Mouse (Mus musculus) thymus, adult 2 months (tissue): Measurements from ENCODE around the gene Lamb2. TPM values are rescaled to one million over a fixed set of nuclear protein-coding genes. Genes with fewer than 3 reads are reported as not detected.

Experiments
- DNase-seq: peaks from one replicate; pipeline ENCODE4 v3.0.0; 2021
- H3K27ac ChIP-seq: fragments of 200-500 bp; 2 replicates; pipeline ENCODE4 v1.5.1; 2012; ENCODE audit warnings: low read length, control low read depth; ENCODE audit not compliant: control insufficient read depth, insufficient read depth
- H3K27me3 ChIP-seq: fragments of 200-500 bp; 2 replicates; pipeline ENCODE4 v1.6.1; 2012; ENCODE audit warnings: mild to moderate bottlenecking, low read length, moderate library complexity, mixed read lengths; ENCODE audit not compliant: control insufficient read depth, insufficient read depth
- H3K36me3 ChIP-seq: fragments of 200-500 bp; 2 replicates; pipeline ENCODE4 v1.6.1; 2012; ENCODE audit warnings: mild to moderate bottlenecking, low read length, moderate library complexity; ENCODE audit not compliant: control insufficient read depth, insufficient read depth
- H3K4me1 ChIP-seq: fragments of 200-500 bp; replicated peaks from 2 replicates; pipeline ENCODE4 v1.6.1; 2012; ENCODE audit warnings: low read length; ENCODE audit not compliant: control insufficient read depth, insufficient read depth
- H3K4me3 ChIP-seq: fragments of 200-500 bp; 2 replicates; pipeline ENCODE4 v1.5.1; 2012; ENCODE audit warnings: mild to moderate bottlenecking, low read length, control low read depth, moderate library complexity; ENCODE audit not compliant: control insufficient read depth, insufficient read depth
- CTCF ChIP-seq: fragments of 200-500 bp; IDR thresholded peaks from 2 replicates; pipeline ENCODE4 v1.5.1; 2012; ENCODE audit warnings: mild to moderate bottlenecking, control low read depth, low read length, moderate library complexity, borderline replicate concordance; ENCODE audit not compliant: control insufficient read depth, poor library complexity, insufficient read depth; ENCODE audit errors: extremely low read depth
- POLR2A ChIP-seq: fragments of 200-500 bp; IDR thresholded peaks from 2 replicates; pipeline ENCODE4 v1.6.1; 2012; ENCODE audit warnings: mild to moderate bottlenecking, low read length, control low read depth, moderate library complexity; ENCODE audit not compliant: control insufficient read depth, poor library complexity, insufficient read depth; ENCODE audit errors: extremely low read depth
- WGBS: fragments of 180-500 bp; shearing (Covaris S2); methylation state at CpG from one replicate; pipeline ENCODE4 v1.1.7; 2018; 5-methylcytosine and 5-hydroxymethylcytosine counted together
- polyA plus RNA-seq: library from polyadenylated mRNA; depleted of rRNA; stranded (reverse); fragments of >200 nt; gene quantifications from 2 replicates; pipeline ENCODE4 v1.2.3, GENCODE M21; 2012

Gene Lamb2
- polyA plus RNA-seq, 1 experiment, result 33.7 TPM

DNA sequence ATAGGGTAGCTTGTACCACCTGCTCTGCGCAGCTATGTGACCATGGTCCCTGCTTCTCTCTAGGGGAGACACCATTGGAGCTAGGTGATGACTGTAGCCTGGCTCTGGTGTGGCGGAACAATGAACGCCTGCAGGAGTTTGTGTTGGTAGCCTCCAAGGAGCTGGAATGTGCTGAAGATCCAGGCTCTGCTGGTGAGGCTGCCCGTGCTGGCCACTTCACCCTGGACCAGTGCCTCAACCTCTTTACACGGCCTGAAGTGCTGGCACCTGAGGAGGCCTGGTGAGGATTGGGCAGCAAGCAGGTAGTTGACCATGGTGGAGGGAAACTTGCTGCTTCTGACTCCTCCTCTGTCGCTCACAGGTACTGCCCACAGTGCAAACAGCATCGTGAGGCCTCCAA, 19.7 kb downstream of the Lamb2 start:
- no peak overlapping the region for H3K4me3 ChIP-seq
- H3K27me3 ChIP-seq, result no peaks in the 10 kb centered on the region
- H3K36me3 ChIP-seq, result peaks cover 79% of the 10 kb centered on the region
- no peak for DNase-seq
- WGBS, result 96% methylated on average over 7 of the region's 7 CpGs
- TF ChIP-seq POLR2A (no peak), CTCF (no peak)
- H3K4me1 ChIP-seq, result no peaks in the 10 kb centered on the region
- H3K27ac ChIP-seq, result no peak overlapping the region

DNA sequence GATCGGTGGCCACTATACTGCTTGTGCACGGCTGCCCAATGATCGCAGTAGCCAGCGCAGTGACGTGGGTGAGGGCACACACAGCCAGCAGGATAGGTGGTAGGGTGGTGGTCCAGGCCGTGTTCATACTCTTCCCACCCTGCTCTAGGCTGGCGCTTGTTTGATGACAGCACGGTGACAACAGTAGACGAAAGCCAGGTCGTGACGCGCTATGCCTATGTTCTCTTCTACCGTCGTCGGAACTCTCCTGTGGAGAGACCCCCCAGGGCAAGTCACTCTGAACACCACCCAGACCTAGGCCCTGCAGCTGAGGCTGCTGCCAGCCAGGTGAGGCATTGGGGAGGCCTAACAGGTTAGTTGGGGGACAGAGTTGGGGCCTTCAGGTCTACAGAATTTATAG, 20.4 kb downstream of the Lamb2 start:
- Histone ChIP-seq H3K27ac (no peak overlapping the region), H3K36me3 (peaks cover 72% of the 10 kb centered on the region), H3K4me1 (no peaks in the 10 kb centered on the region), H3K27me3 (no peaks in the 10 kb centered on the region), H3K4me3 (no peak overlapping the region)
- 97% methylated on average over 15 of the region's 15 CpGs for WGBS
- DNase-seq, result no peak
- TF ChIP-seq CTCF, result no peak
- no peak for TF ChIP-seq POLR2A

DNA sequence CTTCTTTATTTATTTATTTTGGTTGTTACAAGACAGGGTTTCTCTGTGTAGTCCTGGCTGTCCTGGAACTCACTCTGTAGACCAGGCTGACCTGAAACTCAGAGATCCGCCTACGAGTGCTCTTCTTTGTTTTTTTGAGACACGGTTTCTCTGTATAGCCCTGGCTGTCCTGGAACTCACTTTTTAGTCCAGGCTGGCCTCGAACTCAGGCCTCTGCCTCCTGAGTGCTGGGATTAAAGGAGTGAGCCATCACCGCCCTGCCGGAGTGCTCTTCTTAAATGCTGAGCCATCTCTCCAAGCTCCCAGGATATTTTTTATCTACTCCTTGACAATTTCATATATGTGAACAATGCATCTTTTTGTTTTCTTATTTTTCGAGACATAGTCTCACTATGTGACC, 27.4 kb downstream of the Lamb2 start:
- 95% methylated on average over 7 of the region's 7 CpGs for WGBS
- Histone ChIP-seq H3K27ac (no peak overlapping the region), H3K36me3 (peaks cover 28% of the 10 kb centered on the region), H3K4me3 (no peak overlapping the region), H3K27me3 (no peaks in the 10 kb centered on the region), H3K4me1 (peaks cover 16% of the 10 kb centered on the region)
- DNase-seq, result no peak
- TF ChIP-seq CTCF (no peak), POLR2A (no peak)

DNA sequence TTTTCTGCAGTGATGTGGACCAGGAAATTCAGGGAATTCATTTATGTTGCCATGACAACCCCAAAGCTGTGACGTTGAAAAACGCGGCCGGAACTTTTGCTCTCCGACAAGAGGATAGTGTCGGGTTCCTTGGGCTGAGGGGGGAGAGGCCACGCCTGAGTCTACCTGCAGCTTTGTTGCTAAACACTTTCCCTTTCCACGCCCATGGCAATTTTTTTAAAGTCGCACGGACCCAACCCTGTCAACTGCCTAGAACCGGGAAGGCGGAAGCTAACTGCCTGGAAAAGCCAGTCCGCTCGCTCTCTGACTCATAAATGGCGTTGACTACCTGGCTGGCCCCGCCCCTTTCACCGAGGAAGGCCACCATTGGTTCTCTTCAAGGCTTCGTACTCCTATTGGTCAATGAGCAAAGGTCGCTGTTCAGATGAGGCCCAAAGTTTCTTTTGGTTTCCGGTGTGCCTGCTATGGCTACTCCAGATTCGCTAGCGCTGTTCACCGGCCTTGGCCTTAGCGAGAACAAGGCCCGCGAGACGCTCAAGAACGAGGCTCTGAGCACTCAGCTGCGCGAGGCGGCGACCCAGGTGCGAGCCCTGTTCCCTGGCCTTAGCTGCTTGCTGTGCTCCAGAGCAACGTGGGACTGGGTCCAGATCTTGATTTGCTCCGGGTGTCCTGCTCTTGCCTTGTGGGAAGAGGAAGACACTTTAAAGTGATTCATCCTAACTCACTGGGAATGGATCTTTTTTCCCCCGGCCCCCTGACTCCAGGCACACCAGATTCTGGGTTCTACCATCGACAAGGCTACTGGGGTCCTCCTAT, 28.3 kb downstream of the Lamb2 start, which contains the start of gene Qars:
TSS of gene Qars (plus strand) at position 88 of the 816 bp plus-strand sequence.
- peak within 1 kb of the TSS; percentile 71; the same call in 1 of the 2 replicates for H3K27ac ChIP-seq
- peak; percentile 94 for DNase-seq
- WGBS, result under 1% methylated on average over 37 of the region's 37 CpGs

DNA sequence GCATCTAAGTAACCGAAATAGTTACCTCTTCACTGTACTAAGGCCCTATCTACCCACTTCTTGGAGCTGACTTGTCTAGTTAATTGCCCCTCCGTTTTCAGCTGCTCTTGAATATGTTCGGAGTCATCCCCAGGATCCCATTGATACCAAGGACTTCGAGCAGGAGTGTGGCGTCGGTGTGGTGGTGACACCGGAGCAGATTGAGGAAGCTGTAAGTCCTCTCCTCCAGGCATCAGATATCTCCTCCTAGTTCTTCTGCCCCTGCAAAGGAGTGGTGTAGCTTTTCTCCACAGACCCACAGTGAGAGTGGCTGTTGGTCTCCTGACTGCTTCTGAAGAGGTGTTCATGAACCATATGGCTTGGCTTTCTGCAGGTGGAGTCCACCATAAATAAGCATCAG, 29.2 kb downstream of the Lamb2 start:
- Histone ChIP-seq H3K27me3 (no peaks in the 10 kb centered on the region), H3K27ac (no peak overlapping the region), H3K4me3 (no peak overlapping the region; the same call in 1 of the 2 replicates), H3K36me3 (peaks cover 41% of the 10 kb centered on the region), H3K4me1 (peaks cover 16% of the 10 kb centered on the region)
- no peak for DNase-seq
- TF ChIP-seq CTCF (no peak), POLR2A (no peak)
- 89% methylated on average over 7 of the region's 7 CpGs for WGBS

More for the DNA sequence above, 28.3 kb downstream of the Lamb2 start, which contains the start of gene Qars:
- no peaks in the 10 kb centered on the region for H3K27me3 ChIP-seq
- peak within 1 kb of the TSS; percentile 62 for H3K4me3 ChIP-seq
- TF ChIP-seq POLR2A (peak; percentile 49), CTCF (no peak)
- peaks cover 16% of the 10 kb centered on the region for H3K4me1 ChIP-seq
- H3K36me3 ChIP-seq, result peaks cover 31% of the 10 kb centered on the region

DNA sequence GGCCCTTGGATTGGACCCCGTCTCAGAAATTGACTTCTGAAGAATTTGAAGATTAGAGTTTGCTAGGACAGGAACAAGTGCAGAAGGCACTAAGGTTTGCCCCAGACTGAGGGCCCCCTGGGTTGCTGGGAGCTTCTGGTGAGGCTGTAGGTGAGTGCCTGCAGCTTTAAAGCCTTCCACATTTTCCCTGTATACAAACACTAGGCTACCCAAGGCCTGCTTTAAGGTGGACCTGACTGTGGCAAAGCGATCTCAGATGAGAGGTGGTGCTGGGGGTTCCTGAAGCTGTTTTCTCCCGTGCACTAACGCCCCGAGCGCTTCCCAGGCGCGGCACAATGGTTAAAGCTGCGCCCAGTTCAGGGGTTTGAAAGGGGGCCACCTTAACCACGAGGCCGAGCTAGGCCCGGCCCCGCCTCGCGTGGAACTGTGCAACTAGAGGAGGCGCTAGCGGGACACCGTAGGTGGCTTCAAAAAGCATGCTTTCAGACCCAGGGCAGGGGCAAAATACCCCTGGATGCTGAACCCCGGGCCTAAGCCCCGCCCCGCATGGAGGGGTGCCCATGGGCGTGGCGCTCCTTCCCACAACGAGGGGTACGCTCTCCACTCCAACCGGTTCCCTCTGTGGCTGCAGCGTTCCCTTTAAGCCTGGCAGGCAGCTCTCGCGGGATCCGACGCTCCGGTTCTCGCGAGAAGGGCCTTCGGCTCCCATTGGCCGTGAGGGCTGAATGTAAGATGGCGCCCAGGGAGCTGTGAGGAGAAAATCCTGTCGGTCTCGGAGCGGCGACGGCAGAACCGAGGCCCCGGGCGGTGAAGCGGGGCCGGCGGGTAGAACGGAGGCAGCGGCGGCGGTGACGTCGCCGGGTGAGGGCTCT, 37.1 kb downstream of the Lamb2 start, which contains the start of gene Qrich1:
TSS of gene Qrich1 (plus strand) at position 427 of the 872 bp plus-strand sequence.
- Histone ChIP-seq H3K36me3 (peaks cover 35% of the 10 kb centered on the region; the same call in 1 of the 2 replicates), H3K27ac (peak within 1 kb of the TSS; percentile 75), H3K27me3 (no peaks in the 10 kb centered on the region), H3K4me3 (peak within 1 kb of the TSS; percentile 76), H3K4me1 (peaks cover 5% of the 10 kb centered on the region; the same call in 1 of the 2 replicates)
- peak; percentile 96 for DNase-seq
- WGBS, result 2% methylated on average over 55 of the region's 55 CpGs
- TF ChIP-seq CTCF, result peak; percentile 52; the same call in 1 of the 2 replicates
- peak; percentile 83 for TF ChIP-seq POLR2A
